Mouse (Mus musculus): ENCODE results near the gene Slco2a1. TPM values are rescaled to one million over a fixed set of nuclear protein-coding genes. Genes with fewer than 3 reads are reported as not detected.

The Slco2a1 gene
- total and polyA plus RNA-seq, 3 experiments: 0.14 TPM; not detected in 2

DNA sequence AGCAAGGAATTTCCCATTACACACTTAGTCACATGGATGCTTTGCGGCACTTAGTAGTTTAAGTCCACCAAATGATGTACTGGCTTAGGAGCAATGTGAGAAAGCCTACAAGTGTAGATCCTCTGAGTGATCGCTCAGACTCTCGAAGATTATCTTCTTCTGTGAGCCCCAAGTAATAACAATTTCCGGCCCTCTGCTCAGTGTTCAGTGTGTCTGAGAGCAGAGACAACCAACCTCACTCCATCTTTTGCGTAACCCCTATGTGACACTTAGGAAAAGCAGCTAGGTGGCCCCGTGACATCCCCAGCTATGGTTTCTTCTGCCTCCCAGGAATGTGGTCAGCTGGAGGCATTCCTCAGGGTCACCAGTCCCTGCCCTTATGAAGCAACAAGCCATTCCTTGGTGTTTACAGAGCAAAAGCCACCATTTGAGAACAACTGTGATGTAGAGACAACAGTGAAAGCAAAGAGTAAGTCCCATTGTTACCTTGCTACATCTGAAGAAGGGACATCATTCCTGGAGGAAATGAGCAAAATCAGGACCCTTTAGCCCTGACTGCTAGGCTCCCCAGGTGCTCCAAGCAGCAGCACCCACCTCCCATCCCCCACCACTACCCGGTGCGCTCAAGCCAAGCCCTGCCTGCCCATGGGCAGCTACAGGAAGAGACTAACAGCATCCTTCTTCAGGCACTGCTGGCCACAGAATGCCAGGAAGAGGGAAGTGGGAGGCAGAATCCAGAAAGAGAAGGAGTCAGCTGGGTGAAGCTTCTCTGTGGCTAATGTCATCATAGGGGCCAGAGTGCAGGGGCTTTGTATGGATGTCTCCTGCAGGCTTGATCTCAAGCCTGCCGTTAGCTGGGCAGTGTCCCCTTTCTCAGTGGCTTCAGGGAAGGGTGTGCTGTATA is 37.2 kb upstream of the Slco2a1 start:
- Histone ChIP-seq H3K36me3 (replicated peaks in 1 of 2; ENCODE audit: control insufficient read depth in 1 of 2, insufficient read depth in 1 of 2, low read length in 1 of 2) (no peaks in the 10 kb centered on the region), H3K9ac (ENCODE audit: insufficient read depth, low read depth) (no peak overlapping the region), H3K79me2 (replicated peaks; ENCODE audit: control insufficient read depth, extremely low read depth, insufficient read depth, poor library complexity, severe bottlenecking) (no peaks in the 10 kb centered on the region), H3K27me3 (replicated peaks) (peaks cover 1% of the 10 kb centered on the region), H3K9me3 (replicated peaks; ENCODE audit: low read length) (peaks cover 4% of the 10 kb centered on the region), H3K4me2 (ENCODE audit: insufficient read depth, low read depth, poor library complexity, severe bottlenecking) (no peak overlapping the region), H3K27ac (ENCODE audit: insufficient read depth, low read depth) (no peak overlapping the region), H3K4me3 (replicated peaks in 1 of 3; ENCODE audit: low read depth in 2 of 3, low read length in 2 of 3, poor library complexity in 1 of 3) (no peak overlapping the region), H3K4me1 (ENCODE audit: control insufficient read depth in 1 of 2, insufficient read depth in 2 of 2) (no peaks in the 10 kb centered on the region)
- dilution Hi-C loops (cut with MboI; ENCODE audit: extremely low pct_ligation_motif_present, extremely low pct_unique_long_range_greater_than_20kb, low sequenced_read_pairs) (no loop called here), in situ Hi-C loops (cut with MboI; ENCODE audit: low pct_ligation_motif_present, low pct_unique_long_range_greater_than_20kb, low sequenced_read_pairs) (no loop called here)
- TF ChIP-seq USF2 (conservative IDR thresholded peaks at IDR 0.05; ENCODE audit: low read depth, low read length) (no peak), KAT2A (IDR thresholded peaks at IDR 0.05; ENCODE audit: insufficient replicate concordance, low read length) (no peak), ETS1 (conservative IDR thresholded peaks at IDR 0.05; ENCODE audit: low read depth, low read length) (no peak), ZC3H11A (IDR thresholded peaks at IDR 0.05; ENCODE audit: low read depth, low read length) (no peak), JUN (IDR thresholded peaks at IDR 0.05; ENCODE audit: insufficient read depth, low read depth, low read length) (no peak), MAFK (IDR thresholded peaks at IDR 0.05; ENCODE audit: insufficient replicate concordance, low read length) (no peak), BHLHE40 (IDR thresholded peaks at IDR 0.05; ENCODE audit: low read depth, low read length) (no peak)
- no peak for DNase-seq (ENCODE audit: extremely low read depth)

- TF ChIP-seq BHLHE40 (IDR thresholded peaks at IDR 0.05; ENCODE audit: low read depth, low read length) (no peak), ZNF384 (IDR thresholded peaks at IDR 0.05; ENCODE audit: low read depth, low read length) (no peak), HCFC1 (IDR thresholded peaks at IDR 0.05; ENCODE audit: low read depth, low read length) (no peak), UBTF (IDR thresholded peaks at IDR 0.05; ENCODE audit: low read depth, low read length) (no peak), MAFK (IDR thresholded peaks at IDR 0.05; ENCODE audit: insufficient replicate concordance, low read length) (no peak), CHD1 (IDR thresholded peaks at IDR 0.05; ENCODE audit: low read depth, low read length) (no peak), POLR2A (IDR thresholded peaks at IDR 0.05; ENCODE audit: low read depth, low read length) (no peak), SMC3 (IDR thresholded peaks at IDR 0.05; ENCODE audit: low read depth, low read length) (no peak), RCOR1 (conservative IDR thresholded peaks at IDR 0.05; ENCODE audit: low read depth, low read length) (no peak), MAZ (IDR thresholded peaks at IDR 0.05; ENCODE audit: low read depth, low read length) (no peak)
- dilution Hi-C loops (cut with MboI; ENCODE audit: extremely low pct_ligation_motif_present, extremely low pct_unique_long_range_greater_than_20kb, low sequenced_read_pairs): no loop called here
- Histone ChIP-seq H3K79me2 (replicated peaks; ENCODE audit: control insufficient read depth, extremely low read depth, insufficient read depth, poor library complexity, severe bottlenecking) (no peaks in the 10 kb centered on the region), H3K9ac (ENCODE audit: insufficient read depth, low read depth) (no peak overlapping the region), H3K4me1 (ENCODE audit: control insufficient read depth in 1 of 2, insufficient read depth in 2 of 2) (no peaks in the 10 kb centered on the region), H3K4me2 (ENCODE audit: insufficient read depth, low read depth, poor library complexity, severe bottlenecking) (no peak overlapping the region), H3K4me3 (replicated peaks in 1 of 3; ENCODE audit: low read depth in 2 of 3, low read length in 2 of 3, poor library complexity in 1 of 3) (no peak overlapping the region), H3K9me3 (replicated peaks; ENCODE audit: low read length) (peaks cover 4% of the 10 kb centered on the region), H3K36me3 (replicated peaks in 1 of 2; ENCODE audit: control insufficient read depth in 1 of 2, insufficient read depth in 1 of 2, low read length in 1 of 2) (no peaks in the 10 kb centered on the region), H3K27me3 (replicated peaks) (peaks cover 7% of the 10 kb centered on the region), H3K27ac (ENCODE audit: insufficient read depth, low read depth) (no peak overlapping the region)
- no peak for DNase-seq (ENCODE audit: extremely low read depth)
- in situ Hi-C loops (cut with MboI; ENCODE audit: low pct_ligation_motif_present, low pct_unique_long_range_greater_than_20kb, low sequenced_read_pairs): no loop called here
Measured at GRCm38 (mm10) chr9:102955866-102956265, 32.6 kb upstream of the Slco2a1 start.

All from CH12.LX (cell line).